Mouse (Mus musculus) embryonic facial prominence, embryonic 14.5 days (tissue): Measurements from ENCODE around the gene Mfap2. TPM values are rescaled to one million over a fixed set of nuclear protein-coding genes. Genes with fewer than 3 reads are reported as not detected.
A peak's percentile ranks its signal among the peaks of the same experiment; 100 is the strongest.

Experiments
- ATAC-seq: fragments of 200-750 bp; cut with Nextera tagmentation; 2 replicates; pipeline ENCODE4 v1.8.0; 2017; ENCODE audit warnings: low read depth, moderate number of reproducible peaks, moderate TSS enrichment
- DNase-seq: peaks from one replicate; pipeline ENCODE4 v3.0.0-alpha.2; 2015; ENCODE audit warnings: low spot score
- H3K27ac ChIP-seq: fragments of 300-500 bp; sonication (generic); replicated peaks from 2 replicates; pipeline ENCODE4 v1.5.1; 2014; ENCODE audit warnings: low read depth, mild to moderate bottlenecking, low read length, moderate library complexity
- H3K27me3 ChIP-seq: fragments of 300-500 bp; sonication (generic); replicated peaks from 2 replicates; pipeline ENCODE4 v1.6.1; 2014; ENCODE audit warnings: low read length; ENCODE audit not compliant: control insufficient read depth, insufficient read depth
- H3K36me3 ChIP-seq: fragments of 300-500 bp; sonication (generic); 2 replicates; pipeline ENCODE4 v1.6.1; 2014; ENCODE audit warnings: low read length, mixed read lengths; ENCODE audit not compliant: control insufficient read depth, insufficient read depth
- H3K4me1 ChIP-seq: fragments of 300-500 bp; sonication (generic); 2 replicates; pipeline ENCODE4 v1.6.1; 2014; ENCODE audit warnings: antibody characterized with exemption, low read length; ENCODE audit not compliant: control insufficient read depth, insufficient read depth
- H3K4me2 ChIP-seq: fragments of 300-500 bp; sonication (generic); 2 replicates; pipeline ENCODE4 v1.6.1; 2014; ENCODE audit warnings: low read depth, mild to moderate bottlenecking, low read length, moderate library complexity, mixed read lengths
- H3K4me3 ChIP-seq: fragments of 300-500 bp; sonication (generic); 2 replicates; pipeline ENCODE4 v1.5.1; 2014; ENCODE audit warnings: low read depth, mild to moderate bottlenecking, low read length
- H3K9ac ChIP-seq: fragments of 300-500 bp; sonication (generic); 2 replicates; pipeline ENCODE4 v1.6.1; 2014; ENCODE audit warnings: low read depth, mild to moderate bottlenecking, low read length, moderate library complexity, mixed read lengths
- H3K9me3 ChIP-seq: fragments of 300-500 bp; sonication (generic); 2 replicates; pipeline ENCODE4 v1.6.1; 2016; ENCODE audit warnings: low read length; ENCODE audit not compliant: control insufficient read depth
- WGBS: fragments of 180-500 bp; shearing (Covaris S2); extraction: QIAGEN DNeasy Blood & Tissue Kit; methylation state at CpG from one replicate; pipeline ENCODE4 v1.1.7; 2014; 5-methylcytosine and 5-hydroxymethylcytosine counted together
- polyA plus RNA-seq: library from polyadenylated mRNA; unstranded; fragments of >200 nt; fragmentation: Nextera tagmentation; extraction: Ambion mirVana; gene quantifications from 2 replicates; pipeline ENCODE4 v1.2.1, GENCODE M21; 2014

The Mfap2 gene
- polyA plus RNA-seq, 1 experiment from 2014 or later = 745 TPM

GRCm38 (mm10) chr4:141014114-141014513 is 3.9 kb downstream of the Mfap2 start:
- Histone ChIP-seq H3K4me1 (peaks cover 21% of the 10 kb centered on the region), H3K36me3 (peaks cover 50% of the 10 kb centered on the region), H3K4me2 (no peak overlapping the region), H3K9me3 (no peaks in the 10 kb centered on the region), H3K27me3 (no peaks in the 10 kb centered on the region), H3K9ac (peak overlapping the region; percentile 8; the same call in 1 of the 2 replicates), H3K4me3 (no peak overlapping the region), H3K27ac (no peak overlapping the region)
- DNase-seq (no peak), ATAC-seq (no peak)
- 72% methylated on average over 8 of the region's 8 CpGs for WGBS

- H3K36me3 ChIP-seq = peaks cover 53% of the 10 kb centered on the region
- WGBS = 93% methylated on average over 11 of the region's 11 CpGs
- H3K27ac ChIP-seq = no peak overlapping the region
These were observed 4.6 kb downstream of the Mfap2 start for GRCm38 (mm10) chr4:141014856-141015255.

GRCm38 (mm10) chr4:141015356-141015755 is 5.1 kb downstream of the Mfap2 start:
- Histone ChIP-seq H3K4me2 (no peak overlapping the region), H3K27ac (no peak overlapping the region), H3K4me3 (no peak overlapping the region), H3K27me3 (no peaks in the 10 kb centered on the region), H3K9ac (no peak overlapping the region), H3K36me3 (peaks cover 58% of the 10 kb centered on the region), H3K9me3 (no peaks in the 10 kb centered on the region), H3K4me1 (peaks cover 27% of the 10 kb centered on the region)
- WGBS = 64% methylated on average over 7 of the region's 7 CpGs
- DNase-seq (no peak), ATAC-seq (no peak)

More at GRCm38 (mm10) chr4:141014856-141015255, 4.6 kb downstream of the Mfap2 start:
- Histone ChIP-seq H3K4me1 (peaks cover 27% of the 10 kb centered on the region), H3K4me2 (no peak overlapping the region), H3K4me3 (no peak overlapping the region), H3K9me3 (no peaks in the 10 kb centered on the region), H3K27me3 (no peaks in the 10 kb centered on the region), H3K9ac (no peak overlapping the region)
- ATAC-seq (no peak), DNase-seq (no peak)

GRCm38 (mm10) chr4:141016311-141016710 is 6.1 kb downstream of the Mfap2 start:
- Histone ChIP-seq H3K9ac (no peak overlapping the region), H3K9me3 (no peaks in the 10 kb centered on the region), H3K27me3 (no peaks in the 10 kb centered on the region), H3K4me1 (peaks cover 36% of the 10 kb centered on the region), H3K4me3 (no peak overlapping the region), H3K36me3 (peaks cover 58% of the 10 kb centered on the region), H3K27ac (no peak overlapping the region), H3K4me2 (no peak overlapping the region)
- no peak for ATAC-seq
- 73% methylated on average over 9 of the region's 9 CpGs for WGBS
- no peak for DNase-seq

- no peak for ATAC-seq
- no peaks in the 10 kb centered on the region for H3K27me3 ChIP-seq
- no peak overlapping the region for H3K9ac ChIP-seq
- peaks cover 32% of the 10 kb centered on the region for H3K4me1 ChIP-seq
- peaks cover 54% of the 10 kb centered on the region for H3K36me3 ChIP-seq
- no peak overlapping the region for H3K4me3 ChIP-seq
- 85% methylated on average over 28 of the region's 29 CpGs for WGBS
- DNase-seq = no peak
- H3K9me3 ChIP-seq = no peaks in the 10 kb centered on the region
- no peak overlapping the region for H3K27ac ChIP-seq
- no peak overlapping the region for H3K4me2 ChIP-seq
These were observed 7.6 kb downstream of the Mfap2 start for GRCm38 (mm10) chr4:141017657-141018436.

GRCm38 (mm10) chr4:141020220-141020619 is 10.0 kb downstream of the Mfap2 start:
- H3K27me3 ChIP-seq = no peaks in the 10 kb centered on the region
- no peaks in the 10 kb centered on the region for H3K9me3 ChIP-seq
- WGBS = 82% methylated on average over 9 of the region's 17 CpGs
- H3K9ac ChIP-seq = peak overlapping the region; percentile 50
- no peak for ATAC-seq
- H3K4me1 ChIP-seq = peaks cover 33% of the 10 kb centered on the region
- peak overlapping the region; percentile 88 for H3K27ac ChIP-seq
- peaks cover 33% of the 10 kb centered on the region for H3K36me3 ChIP-seq
- peak overlapping the region; percentile 36 for H3K4me2 ChIP-seq
- peak; percentile 16 for DNase-seq
- H3K4me3 ChIP-seq = no peak overlapping the region

GRCm38 (mm10) chr4:141020811-141021613 is 10.8 kb downstream of the Mfap2 start:
- Histone ChIP-seq H3K36me3 (peaks cover 30% of the 10 kb centered on the region), H3K4me1 (peaks cover 33% of the 10 kb centered on the region), H3K4me3 (no peak overlapping the region), H3K9me3 (no peaks in the 10 kb centered on the region), H3K9ac (peak overlapping the region; percentile 50), H3K27ac (peak overlapping the region; percentile 88), H3K4me2 (peak overlapping the region; percentile 36), H3K27me3 (no peaks in the 10 kb centered on the region)
- DNase-seq (peak; percentile 92), ATAC-seq (peak; percentile 77)
- WGBS = 12% methylated on average over 14 of the region's 14 CpGs

- ATAC-seq (peak; percentile 11; the same call in 1 of the 2 replicates), DNase-seq (no peak)
- Histone ChIP-seq H3K27ac (peak overlapping the region; percentile 88), H3K4me3 (no peak overlapping the region), H3K4me2 (no peak overlapping the region), H3K36me3 (peaks cover 24% of the 10 kb centered on the region; the same call in 1 of the 2 replicates), H3K9me3 (no peaks in the 10 kb centered on the region), H3K27me3 (no peaks in the 10 kb centered on the region), H3K4me1 (peaks cover 33% of the 10 kb centered on the region), H3K9ac (peak overlapping the region; percentile 50; the same call in 1 of the 2 replicates)
- 39% methylated on average over 8 of the region's 11 CpGs for WGBS
These were observed 11.4 kb downstream of the Mfap2 start for GRCm38 (mm10) chr4:141021614-141021929.
